Mouse (Mus musculus) left cerebral cortex, adult 9 months (tissue): Measurements from ENCODE around the gene Iqcm.
"Not testable (repeated sequence)": the region's sequence is repeated elsewhere in the genome, so short reads cannot be mapped to it uniquely, and the experiment has no call there.

Experiments
- DNase-seq, 2 experiments: peaks; one replicate each; pipeline ENCODE4 v3.0.0; 2022; ENCODE audit warnings: low spot score in 2 of 2

The Iqcm gene

GRCm38 (mm10) chr8:75448394-75448793 is at the start of gene Iqcm:
TSS of gene Iqcm (plus strand) at chr8:75448694.
- no peak for DNase-seq

- no peak for DNase-seq
These were observed 42.0 kb upstream of the Iqcm start, which contains the start of gene Gm10358 for GRCm38 (mm10) chr8:75406489-75406888. TSS of gene Gm10358 (minus strand) at chr8:75406589.

GRCm38 (mm10) chr8:75415696-75416095 is 32.8 kb upstream of the Iqcm start:
- DNase-seq: not testable (repeated sequence)

- DNase-seq: peak in 1 of 2 experiments; percentile 7
These were observed 28.3 kb downstream of the Iqcm start for GRCm38 (mm10) chr8:75476756-75477155.

- DNase-seq: no peak
These were observed 40.7 kb downstream of the Iqcm start for GRCm38 (mm10) chr8:75489035-75489678.

GRCm38 (mm10) chr8:75509299-75509698 is 60.8 kb downstream of the Iqcm start:
- no peak for DNase-seq

GRCm38 (mm10) chr8:75513786-75514185 is 65.3 kb downstream of the Iqcm start:
- no peak for DNase-seq

- no peak for DNase-seq
These were observed 100.8 kb downstream of the Iqcm start for GRCm38 (mm10) chr8:75549284-75549683.

- no peak for DNase-seq
These were observed 147.8 kb downstream of the Iqcm start for GRCm38 (mm10) chr8:75596281-75596680.

GRCm38 (mm10) chr8:75642958-75643357 is 194.5 kb downstream of the Iqcm start:
- DNase-seq: no peak

- DNase-seq: peak in 1 of 2 experiments; percentile 39
These were observed 210.8 kb downstream of the Iqcm start for GRCm38 (mm10) chr8:75659287-75659686.

GRCm38 (mm10) chr8:75746561-75746960 is 298.1 kb downstream of the Iqcm start:
- DNase-seq: no peak

GRCm38 (mm10) chr8:75755596-75755995 is 307.1 kb downstream of the Iqcm start:
- no peak for DNase-seq

- DNase-seq: no peak
These were observed 380.1 kb downstream of the Iqcm start for GRCm38 (mm10) chr8:75828468-75829132.

- no peak for DNase-seq
These were observed 386.8 kb downstream of the Iqcm start for GRCm38 (mm10) chr8:75835245-75835644.

GRCm38 (mm10) chr8:75917603-75918344 is 469.3 kb downstream of the Iqcm start:
- no peak for DNase-seq

- peak in 1 of 2 experiments; percentile 13 for DNase-seq
These were observed 500.7 kb downstream of the Iqcm start for GRCm38 (mm10) chr8:75949166-75949565.

- no peak for DNase-seq
These were observed 507.5 kb downstream of the Iqcm start for GRCm38 (mm10) chr8:75956016-75956415.

- DNase-seq: peak in 1 of 2 experiments; percentile 3
These were observed 570.0 kb downstream of the Iqcm start for GRCm38 (mm10) chr8:76018501-76018900.
